Mouse (Mus musculus): ENCODE results near the gene St3gal4. TPM values are rescaled to one million over a fixed set of nuclear protein-coding genes. Genes with fewer than 3 reads are reported as not detected.

The St3gal4 gene
- total RNA-seq, 2 experiments from 2014 or later: 25.8 to 29.0 TPM

GRCm38 (mm10) chr9:35045031-35045531 is 74.0 kb downstream of the St3gal4 start:
- peak overlapping the region; percentile 51; the same call in 1 of the 2 replicates for H3K27ac ChIP-seq
- no peak overlapping the region for H3K4me3 ChIP-seq
- DNase-seq (ENCODE audit: low spot score in 2 of 2): no peak
- TF ChIP-seq CTCF (conservative IDR thresholded peaks at IDR 0.05): no peak

GRCm38 (mm10) chr9:35044458-35044857 is 74.6 kb downstream of the St3gal4 start:
- Histone ChIP-seq H3K4me3 (no peak overlapping the region), H3K27ac (no peak overlapping the region)
- no peak for TF ChIP-seq CTCF (conservative IDR thresholded peaks at IDR 0.05)
- DNase-seq (ENCODE audit: low spot score in 2 of 2): no peak

DNA sequence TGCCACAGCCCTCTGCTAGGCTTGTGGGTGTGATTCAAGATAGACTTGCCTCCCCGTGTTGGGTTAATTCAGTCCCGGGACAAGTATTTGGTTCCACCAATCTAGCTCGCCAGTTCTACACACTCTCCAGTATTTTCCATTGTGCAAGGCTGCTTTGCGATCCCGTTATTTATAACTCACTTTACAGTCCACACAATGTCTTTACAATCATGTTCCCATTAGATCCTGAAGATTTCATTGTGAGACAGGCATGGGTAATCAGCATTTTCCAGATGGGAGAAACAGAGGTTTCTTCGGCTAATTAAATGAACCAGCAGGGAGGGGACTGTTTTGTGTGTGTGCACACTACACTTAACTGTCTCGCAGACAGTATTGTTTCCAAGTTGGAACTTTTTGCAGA is 75.4 kb downstream of the St3gal4 start:
- no peak for DNase-seq (ENCODE audit: low spot score in 2 of 2)
- TF ChIP-seq CTCF (conservative IDR thresholded peaks at IDR 0.05): no peak

GRCm38 (mm10) chr9:35041493-35041892 is 77.6 kb downstream of the St3gal4 start:
- Histone ChIP-seq H3K4me3 (no peak overlapping the region), H3K27ac (no peak overlapping the region)
- no peak for DNase-seq (ENCODE audit: low spot score in 2 of 2)
- TF ChIP-seq CTCF (conservative IDR thresholded peaks at IDR 0.05): no peak

More for the DNA sequence above, 75.4 kb downstream of the St3gal4 start:
- Histone ChIP-seq H3K4me3 (no peak overlapping the region), H3K27ac (no peak overlapping the region)

- H3K27ac ChIP-seq: no peak overlapping the region
- no peak for TF ChIP-seq CTCF (conservative IDR thresholded peaks at IDR 0.05)
- DNase-seq (ENCODE audit: low spot score in 2 of 2): no peak
- H3K4me3 ChIP-seq: no peak overlapping the region
These were observed 79.2 kb downstream of the St3gal4 start for GRCm38 (mm10) chr9:35039846-35040245.

- H3K4me3 ChIP-seq: no peak overlapping the region
- no peak for DNase-seq (ENCODE audit: low spot score in 2 of 2)
- peak overlapping the region; percentile 25; the same call in 1 of the 2 replicates for H3K27ac ChIP-seq
- no peak for TF ChIP-seq CTCF (conservative IDR thresholded peaks at IDR 0.05)
These were observed 80.0 kb downstream of the St3gal4 start for GRCm38 (mm10) chr9:35038922-35039586.

- Histone ChIP-seq H3K27ac (no peak overlapping the region), H3K4me3 (no peak overlapping the region)
- DNase-seq (ENCODE audit: low spot score in 2 of 2): no peak
- TF ChIP-seq CTCF (conservative IDR thresholded peaks at IDR 0.05): no peak
These were observed 84.0 kb downstream of the St3gal4 start for GRCm38 (mm10) chr9:35035074-35035473.

GRCm38 (mm10) chr9:35032457-35032856 is 86.6 kb downstream of the St3gal4 start:
- no peak overlapping the region for H3K4me3 ChIP-seq
- no peak for DNase-seq (ENCODE audit: low spot score in 2 of 2)
- no peak for TF ChIP-seq CTCF (conservative IDR thresholded peaks at IDR 0.05)
- peak overlapping the region; percentile 3; the same call in 1 of the 2 replicates for H3K27ac ChIP-seq

- no peak overlapping the region for H3K4me3 ChIP-seq
- no peak overlapping the region for H3K27ac ChIP-seq
- DNase-seq (ENCODE audit: low spot score in 2 of 2): peak; percentile 65
- peak; percentile 84 for TF ChIP-seq CTCF (conservative IDR thresholded peaks at IDR 0.05)
These were observed 88.2 kb downstream of the St3gal4 start for GRCm38 (mm10) chr9:35030823-35031222.

GRCm38 (mm10) chr9:35027382-35027997 is 91.6 kb downstream of the St3gal4 start:
- Histone ChIP-seq H3K4me3 (no peak overlapping the region), H3K27ac (no peak overlapping the region)
- DNase-seq (ENCODE audit: low spot score in 2 of 2): no peak
- no peak for TF ChIP-seq CTCF (conservative IDR thresholded peaks at IDR 0.05)

GRCm38 (mm10) chr9:35026897-35027311 is 92.2 kb downstream of the St3gal4 start:
- no peak overlapping the region for H3K4me3 ChIP-seq
- H3K27ac ChIP-seq: no peak overlapping the region
- no peak for TF ChIP-seq CTCF (conservative IDR thresholded peaks at IDR 0.05)
- DNase-seq (ENCODE audit: low spot score in 2 of 2): no peak

DNA sequence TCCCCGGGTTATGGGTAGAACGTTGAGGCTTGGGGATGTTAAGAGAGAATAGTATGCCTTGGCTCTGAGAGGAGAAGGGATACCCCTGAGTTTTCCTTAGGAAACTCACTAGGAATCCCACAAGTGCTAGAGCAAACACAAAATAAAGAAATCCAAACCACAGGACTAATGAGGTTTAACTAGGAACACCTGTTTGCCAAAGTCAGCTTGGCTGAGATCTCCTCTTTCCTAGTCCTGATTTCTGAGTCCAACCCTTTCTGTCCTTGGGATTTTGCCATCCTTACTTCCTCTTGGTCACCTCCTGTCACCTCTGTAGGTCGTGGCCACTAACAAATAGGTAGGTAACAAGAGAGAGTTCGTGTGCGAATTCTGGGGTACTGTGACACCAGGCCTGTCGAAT is 92.8 kb downstream of the St3gal4 start:
- TF ChIP-seq CTCF (conservative IDR thresholded peaks at IDR 0.05): no peak
- no peak for DNase-seq (ENCODE audit: low spot score in 2 of 2)
- Histone ChIP-seq H3K27ac (no peak overlapping the region), H3K4me3 (no peak overlapping the region)

DNA sequence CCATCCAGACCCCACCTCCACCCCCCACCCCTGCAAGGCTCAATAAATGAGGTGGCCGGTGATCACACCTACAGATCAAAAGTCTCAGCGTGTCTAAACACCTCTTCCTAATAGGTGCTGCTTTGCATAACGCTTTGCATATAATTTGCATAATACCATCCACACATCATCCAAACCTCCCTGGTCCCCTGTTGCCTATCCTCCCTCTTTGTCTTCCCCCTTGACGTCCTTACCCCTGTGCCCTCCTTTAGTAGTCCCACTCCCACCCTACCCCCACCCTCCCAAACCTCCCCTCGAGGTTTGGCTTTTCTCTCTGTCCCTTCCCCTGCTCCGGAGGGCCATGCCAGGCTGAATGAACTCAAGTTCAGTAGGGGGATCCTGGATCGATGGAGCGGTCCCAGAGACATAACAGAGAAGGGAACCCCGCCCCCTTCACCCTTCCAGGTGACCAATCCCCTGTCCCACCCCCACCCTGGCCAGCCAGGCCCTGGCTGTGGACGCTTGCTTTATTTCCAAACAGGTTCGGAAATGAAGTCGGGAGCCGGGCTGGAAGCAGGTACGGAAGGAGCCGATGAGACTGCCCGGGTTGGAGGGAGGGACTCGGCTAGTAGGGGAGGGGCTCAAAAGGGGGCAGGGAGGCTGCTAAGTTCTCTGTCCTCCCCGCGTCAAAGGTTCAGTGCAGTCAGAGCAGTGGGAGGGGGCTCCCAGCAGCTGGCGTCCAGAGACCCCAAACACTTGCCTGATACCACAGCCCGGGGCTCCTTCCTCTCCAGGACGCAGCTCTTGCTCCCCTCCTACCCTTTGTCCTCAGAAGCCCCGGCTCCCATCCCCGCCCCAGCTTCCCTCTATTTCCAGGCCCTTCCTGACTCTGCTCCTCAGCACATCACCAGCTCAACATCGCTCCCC is 94.2 kb downstream of the St3gal4 start:
- no peak for DNase-seq (ENCODE audit: low spot score in 2 of 2)
- no peak for TF ChIP-seq CTCF (conservative IDR thresholded peaks at IDR 0.05)
- H3K4me3 ChIP-seq: no peak overlapping the region
- no peak overlapping the region for H3K27ac ChIP-seq
